Mouse (Mus musculus): ENCODE measurements around the gene Map3k10. TPM values are rescaled to one million over a fixed set of nuclear protein-coding genes. Genes with fewer than 3 reads are reported as not detected.
"Not testable (repeated sequence)": the region's sequence is repeated elsewhere in the genome, so short reads cannot be mapped to it uniquely, and the experiment has no call there.

Map3k10 gene
- polyA plus RNA-seq, 1 experiment = 24.6 TPM

DNA sequence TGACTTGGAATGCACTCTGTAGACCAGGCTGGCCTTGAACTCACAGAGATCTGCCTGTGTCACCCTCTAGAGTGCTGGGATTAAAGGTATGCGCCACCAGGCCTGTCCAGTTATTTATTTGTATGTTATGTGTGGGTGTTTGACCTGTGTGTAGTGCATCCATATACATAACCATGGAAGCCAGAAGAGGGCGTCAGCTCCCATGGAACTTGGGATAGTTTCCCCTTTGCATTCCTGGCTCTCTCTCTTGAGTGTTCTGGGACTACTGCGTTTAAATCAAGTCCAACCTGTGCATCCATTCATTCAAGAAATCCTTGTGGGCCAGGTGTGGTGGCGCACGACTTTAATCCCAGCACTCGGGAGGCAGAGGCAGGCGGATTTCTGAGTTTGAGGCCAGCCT lies 27.9 kb downstream of the Map3k10 start:
- no peak for TF ChIP-seq POLR2A (IDR thresholded peaks at IDR 0.05; ENCODE audit: low read depth, low read length)
- TF ChIP-seq CTCF (conservative IDR thresholded peaks at IDR 0.05; ENCODE audit: insufficient read depth, insufficient read length, low read depth, low read length) = no peak
- 87% methylated on average over 7 of the region's 7 CpGs for WGBS
- Histone ChIP-seq H3K27me3 (replicated peaks; ENCODE audit: control insufficient read depth, insufficient read depth, low read length) (no peaks in the 10 kb centered on the region), H3K4me3 (ENCODE audit: insufficient read depth, low read depth, low read length) (no peak overlapping the region), H3K27ac (ENCODE audit: insufficient read depth, low read depth, low read length) (no peak overlapping the region), H3K4me1 (ENCODE audit: control insufficient read depth, insufficient read depth, low read length) (no peaks in the 10 kb centered on the region), H3K36me3 (ENCODE audit: control insufficient read depth, insufficient read depth, low read length) (no peaks in the 10 kb centered on the region)
- no peak for DNase-seq

DNA sequence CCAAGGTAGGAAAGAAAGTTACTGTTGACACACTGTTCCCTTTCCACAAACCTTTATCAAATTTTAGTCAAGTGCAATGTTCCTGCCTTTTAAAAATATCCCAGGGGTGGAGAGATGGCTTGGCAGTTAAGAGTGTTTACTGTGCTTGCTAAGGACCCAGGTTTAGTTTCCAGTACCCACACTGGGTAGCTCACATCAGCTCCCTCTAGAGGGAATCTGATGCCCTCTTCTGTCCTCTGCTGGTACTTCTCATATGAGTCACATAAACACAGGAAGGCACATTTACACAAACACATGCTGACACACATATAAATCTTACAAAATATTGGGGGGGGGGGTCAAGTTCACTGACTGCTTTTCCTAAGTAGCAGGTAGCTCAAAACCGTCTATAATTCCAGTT lies 29.9 kb downstream of the Map3k10 start:
- Histone ChIP-seq H3K4me1 (ENCODE audit: control insufficient read depth, insufficient read depth, low read length) (no peaks in the 10 kb centered on the region), H3K4me3 (ENCODE audit: insufficient read depth, low read depth, low read length) (no peak overlapping the region), H3K27ac (ENCODE audit: insufficient read depth, low read depth, low read length) (no peak overlapping the region), H3K27me3 (replicated peaks; ENCODE audit: control insufficient read depth, insufficient read depth, low read length) (no peaks in the 10 kb centered on the region), H3K36me3 (ENCODE audit: control insufficient read depth, insufficient read depth, low read length) (no peaks in the 10 kb centered on the region)
- WGBS = 49% methylated on average over 1 of the region's 1 CpGs
- no peak for DNase-seq
- TF ChIP-seq POLR2A (IDR thresholded peaks at IDR 0.05; ENCODE audit: low read depth, low read length) (no peak), CTCF (conservative IDR thresholded peaks at IDR 0.05; ENCODE audit: insufficient read depth, insufficient read length, low read depth, low read length) (no peak; the same call in 1 of the 2 replicates)

DNA sequence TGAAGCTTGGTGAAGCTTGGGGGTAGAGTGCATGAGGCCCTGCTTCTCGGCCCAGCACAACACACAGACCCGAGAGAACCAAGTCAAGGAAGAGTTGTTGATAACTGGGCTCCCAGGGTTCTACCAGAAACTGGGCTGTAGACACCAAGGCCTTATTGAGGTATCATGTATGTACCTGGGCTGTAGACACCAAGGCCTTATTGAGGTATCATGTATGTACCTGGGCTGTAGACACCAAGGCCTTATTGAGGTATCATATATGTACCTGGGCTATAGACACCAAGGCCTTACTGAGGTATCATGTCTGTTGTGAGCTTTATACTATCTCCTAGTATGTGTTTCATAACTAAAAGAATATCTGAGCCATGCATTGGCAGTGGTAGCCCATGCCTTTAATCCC lies 39.3 kb downstream of the Map3k10 start:
- 97% methylated on average over 2 of the region's 2 CpGs for WGBS
- not testable (repeated sequence) for H3K36me3 ChIP-seq (ENCODE audit: control insufficient read depth, insufficient read depth, low read length); H3K27ac ChIP-seq (ENCODE audit: insufficient read depth, low read depth, low read length); H3K4me1 ChIP-seq (ENCODE audit: control insufficient read depth, insufficient read depth, low read length); H3K27me3 ChIP-seq (replicated peaks; ENCODE audit: control insufficient read depth, insufficient read depth, low read length); H3K4me3 ChIP-seq (ENCODE audit: insufficient read depth, low read depth, low read length); DNase-seq

DNA sequence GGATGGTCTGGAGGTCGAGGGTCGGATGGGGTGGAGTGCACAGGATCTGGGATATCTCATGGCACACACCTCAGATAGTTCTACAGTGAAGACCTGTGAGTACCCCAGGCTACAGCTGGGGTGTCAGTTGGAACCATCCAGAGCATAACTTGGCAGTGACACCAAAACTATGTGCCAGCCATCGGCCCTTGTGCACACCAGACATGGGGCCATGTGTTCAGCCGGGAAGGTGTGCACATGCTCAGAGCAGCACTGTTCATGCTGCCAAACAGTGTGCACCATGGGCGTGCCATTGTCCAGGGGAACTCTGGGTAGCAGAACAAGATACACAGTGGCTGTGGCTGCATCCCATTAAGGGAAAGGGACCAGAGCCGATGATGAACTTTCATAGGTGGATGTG lies 39.7 kb downstream of the Map3k10 start:
- Histone ChIP-seq H3K4me1 (ENCODE audit: control insufficient read depth, insufficient read depth, low read length) (no peaks in the 10 kb centered on the region), H3K27me3 (replicated peaks; ENCODE audit: control insufficient read depth, insufficient read depth, low read length) (no peaks in the 10 kb centered on the region), H3K27ac (ENCODE audit: insufficient read depth, low read depth, low read length) (no peak overlapping the region), H3K36me3 (ENCODE audit: control insufficient read depth, insufficient read depth, low read length) (no peaks in the 10 kb centered on the region), H3K4me3 (ENCODE audit: insufficient read depth, low read depth, low read length) (no peak overlapping the region)
- TF ChIP-seq CTCF (conservative IDR thresholded peaks at IDR 0.05; ENCODE audit: insufficient read depth, insufficient read length, low read depth, low read length) (no peak), POLR2A (IDR thresholded peaks at IDR 0.05; ENCODE audit: low read depth, low read length) (no peak)
- 93% methylated on average over 6 of the region's 6 CpGs for WGBS
- DNase-seq = no peak

DNA sequence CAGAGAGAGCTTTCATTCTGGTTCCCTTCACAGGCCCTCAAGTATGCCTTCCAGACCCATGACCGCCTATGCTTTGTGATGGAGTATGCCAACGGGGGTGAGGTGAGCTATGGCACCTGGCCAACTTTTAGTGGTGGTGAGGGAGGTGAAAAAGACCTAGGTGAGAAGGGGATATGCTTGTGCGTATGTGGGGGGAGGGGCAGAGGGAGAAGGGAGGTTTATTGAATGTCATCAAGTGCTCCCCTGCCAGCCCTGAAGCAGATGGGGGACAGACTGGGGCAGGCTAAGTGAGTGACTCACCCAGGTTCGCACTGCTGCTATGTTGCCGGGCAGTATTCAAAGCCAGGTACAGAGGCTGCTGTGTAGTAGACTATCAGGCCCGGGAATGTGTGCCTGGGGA lies 41.2 kb downstream of the Map3k10 start:
- TF ChIP-seq CTCF (conservative IDR thresholded peaks at IDR 0.05; ENCODE audit: insufficient read depth, insufficient read length, low read depth, low read length) (no peak), POLR2A (IDR thresholded peaks at IDR 0.05; ENCODE audit: low read depth, low read length) (no peak)
- Histone ChIP-seq H3K27ac (ENCODE audit: insufficient read depth, low read depth, low read length) (no peak overlapping the region), H3K4me3 (ENCODE audit: insufficient read depth, low read depth, low read length) (no peak overlapping the region), H3K36me3 (ENCODE audit: control insufficient read depth, insufficient read depth, low read length) (no peaks in the 10 kb centered on the region), H3K4me1 (ENCODE audit: control insufficient read depth, insufficient read depth, low read length) (no peaks in the 10 kb centered on the region), H3K27me3 (replicated peaks; ENCODE audit: control insufficient read depth, insufficient read depth, low read length) (no peaks in the 10 kb centered on the region)
- DNase-seq = no peak
- WGBS = 89% methylated on average over 6 of the region's 6 CpGs

DNA sequence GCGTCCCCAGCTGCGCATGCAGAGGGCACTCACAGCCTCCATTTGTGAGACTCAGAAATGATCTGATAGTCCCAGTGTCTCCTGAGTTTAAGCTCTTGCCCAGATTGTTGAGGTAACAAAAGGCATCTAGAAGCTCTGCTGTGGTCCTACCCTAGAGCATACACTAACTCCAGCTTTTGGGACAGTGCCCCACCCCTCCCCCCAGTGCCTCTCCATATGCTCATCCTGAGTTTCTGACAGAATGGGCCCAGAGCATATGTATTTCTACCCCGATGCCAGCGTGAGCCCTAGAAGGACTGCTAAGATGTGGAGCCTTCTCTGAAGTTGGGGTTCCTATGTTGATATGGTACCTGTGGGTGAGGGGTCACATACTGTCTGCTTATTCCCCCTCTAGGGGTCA lies 43.0 kb downstream of the Map3k10 start:
- no peak for DNase-seq

DNA sequence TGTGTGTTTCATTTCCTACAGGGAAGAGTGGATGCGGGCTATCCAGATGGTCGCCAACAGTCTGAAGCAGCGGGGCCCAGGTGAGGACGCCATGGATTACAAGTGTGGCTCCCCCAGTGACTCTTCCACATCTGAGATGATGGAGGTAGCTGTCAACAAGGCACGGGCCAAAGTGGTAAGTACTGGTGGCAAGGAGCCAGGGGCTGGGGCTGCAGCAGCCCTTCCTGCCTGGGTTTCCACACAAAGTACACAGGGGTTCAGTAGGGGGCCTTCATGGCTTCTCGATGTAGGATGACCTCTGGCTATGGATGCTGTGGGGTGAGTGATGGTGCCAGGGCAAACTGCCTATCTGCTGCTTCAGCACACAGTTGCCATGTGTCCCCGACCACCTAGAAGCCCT lies 45.6 kb downstream of the Map3k10 start:
- H3K36me3 ChIP-seq (ENCODE audit: control insufficient read depth, insufficient read depth, low read length) = not testable (repeated sequence)
- WGBS = 96% methylated on average over 7 of the region's 7 CpGs

More for the DNA sequence above, 43.0 kb downstream of the Map3k10 start:
- TF ChIP-seq CTCF (conservative IDR thresholded peaks at IDR 0.05; ENCODE audit: insufficient read depth, insufficient read length, low read depth, low read length) (no peak), POLR2A (IDR thresholded peaks at IDR 0.05; ENCODE audit: low read depth, low read length) (no peak)
- Histone ChIP-seq H3K4me3 (ENCODE audit: insufficient read depth, low read depth, low read length) (no peak overlapping the region), H3K27ac (ENCODE audit: insufficient read depth, low read depth, low read length) (no peak overlapping the region), H3K36me3 (ENCODE audit: control insufficient read depth, insufficient read depth, low read length) (no peaks in the 10 kb centered on the region), H3K27me3 (replicated peaks; ENCODE audit: control insufficient read depth, insufficient read depth, low read length) (no peaks in the 10 kb centered on the region), H3K4me1 (ENCODE audit: control insufficient read depth, insufficient read depth, low read length) (no peaks in the 10 kb centered on the region)
- WGBS = 97% methylated on average over 4 of the region's 4 CpGs

DNA sequence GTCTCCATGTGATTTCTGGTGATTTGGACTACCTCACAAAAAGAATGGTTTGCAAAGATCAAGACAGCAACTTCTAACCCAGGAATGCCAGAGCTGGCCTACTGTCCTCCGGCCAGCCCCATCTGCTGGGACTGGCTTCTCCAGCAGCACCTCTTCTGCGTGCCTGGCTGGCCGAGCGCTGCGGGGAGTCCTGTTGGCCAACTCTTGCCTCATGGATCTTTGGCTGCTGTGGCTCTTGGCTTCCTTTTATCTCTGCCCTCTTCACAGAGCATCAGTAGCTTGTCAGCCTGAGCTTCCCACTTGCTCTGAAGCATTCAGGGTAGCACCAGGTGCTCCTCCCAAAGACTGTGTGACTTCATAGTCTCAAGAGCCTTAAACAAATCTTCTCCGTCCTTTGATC lies 46.2 kb downstream of the Map3k10 start:
- no peak for DNase-seq
- H3K27ac ChIP-seq (ENCODE audit: insufficient read depth, low read depth, low read length) = no peak overlapping the region
- TF ChIP-seq CTCF (conservative IDR thresholded peaks at IDR 0.05; ENCODE audit: insufficient read depth, insufficient read length, low read depth, low read length) (no peak), POLR2A (IDR thresholded peaks at IDR 0.05; ENCODE audit: low read depth, low read length) (no peak)
- WGBS = 96% methylated on average over 6 of the region's 6 CpGs
- H3K27me3 ChIP-seq (replicated peaks; ENCODE audit: control insufficient read depth, insufficient read depth, low read length) = no peaks in the 10 kb centered on the region
- H3K4me1 ChIP-seq (ENCODE audit: control insufficient read depth, insufficient read depth, low read length) = no peaks in the 10 kb centered on the region
- H3K36me3 ChIP-seq (ENCODE audit: control insufficient read depth, insufficient read depth, low read length) = no peaks in the 10 kb centered on the region
- no peak overlapping the region for H3K4me3 ChIP-seq (ENCODE audit: insufficient read depth, low read depth, low read length)

More for the DNA sequence above, 45.6 kb downstream of the Map3k10 start:
- H3K27me3 ChIP-seq (replicated peaks; ENCODE audit: control insufficient read depth, insufficient read depth, low read length); H3K27ac ChIP-seq (ENCODE audit: insufficient read depth, low read depth, low read length); H3K4me3 ChIP-seq (ENCODE audit: insufficient read depth, low read depth, low read length); H3K4me1 ChIP-seq (ENCODE audit: control insufficient read depth, insufficient read depth, low read length); DNase-seq: not testable (repeated sequence)

All from kidney, adult 2 months (tissue).